Mouse (Mus musculus): ENCODE results near the gene Nsf. TPM values are rescaled to one million over a fixed set of nuclear protein-coding genes. Genes with fewer than 3 reads are reported as not detected.

The Nsf gene
- polyA plus RNA-seq, 1 experiment, result 0.27 TPM

GRCm38 (mm10) chr11:103933886-103934285 is 20.0 kb downstream of the Nsf start:
- Histone ChIP-seq H3K27me3 (ENCODE audit: control insufficient read depth) (no peaks in the 10 kb centered on the region), H3K9me3 (ENCODE audit: control insufficient read depth, low read length) (no peaks in the 10 kb centered on the region), H3K4me3 (replicated peaks) (no peak overlapping the region), H3K4me1 (ENCODE audit: control insufficient read depth) (no peaks in the 10 kb centered on the region), H3K36me3 (ENCODE audit: control insufficient read depth) (peaks cover 12% of the 10 kb centered on the region)
- TF ChIP-seq GATA1 (IDR thresholded peaks at IDR 0.05; ENCODE audit: low read length) (no peak), TAL1 (IDR thresholded peaks at IDR 0.05; ENCODE audit: low read length) (no peak)

- no peaks in the 10 kb centered on the region for H3K9me3 ChIP-seq (ENCODE audit: control insufficient read depth, low read length)
- no peaks in the 10 kb centered on the region for H3K27me3 ChIP-seq (ENCODE audit: control insufficient read depth)
- no peaks in the 10 kb centered on the region for H3K4me1 ChIP-seq (ENCODE audit: control insufficient read depth)
- no peak overlapping the region for H3K4me3 ChIP-seq (replicated peaks)
- peaks cover 36% of the 10 kb centered on the region for H3K36me3 ChIP-seq (ENCODE audit: control insufficient read depth)
- no peak for TF ChIP-seq TAL1 (IDR thresholded peaks at IDR 0.05; ENCODE audit: low read length)
- no peak for TF ChIP-seq GATA1 (IDR thresholded peaks at IDR 0.05; ENCODE audit: low read length)
Observed at GRCm38 (mm10) chr11:103923957-103924356, 29.9 kb downstream of the Nsf start.

- peaks cover 32% of the 10 kb centered on the region for H3K36me3 ChIP-seq (ENCODE audit: control insufficient read depth)
- H3K4me1 ChIP-seq (ENCODE audit: control insufficient read depth), result no peaks in the 10 kb centered on the region
- H3K27me3 ChIP-seq (ENCODE audit: control insufficient read depth), result no peaks in the 10 kb centered on the region
- no peak overlapping the region for H3K4me3 ChIP-seq (replicated peaks)
- no peaks in the 10 kb centered on the region for H3K9me3 ChIP-seq (ENCODE audit: control insufficient read depth, low read length)
- no peak for TF ChIP-seq TAL1 (IDR thresholded peaks at IDR 0.05; ENCODE audit: low read length)
- no peak for TF ChIP-seq GATA1 (IDR thresholded peaks at IDR 0.05; ENCODE audit: low read length)
Observed at GRCm38 (mm10) chr11:103923272-103923671, 30.6 kb downstream of the Nsf start.

GRCm38 (mm10) chr11:103922812-103923211 is 31.0 kb downstream of the Nsf start:
- no peak overlapping the region for H3K4me3 ChIP-seq (replicated peaks)
- peaks cover 31% of the 10 kb centered on the region for H3K36me3 ChIP-seq (ENCODE audit: control insufficient read depth)
- H3K27me3 ChIP-seq (ENCODE audit: control insufficient read depth), result no peaks in the 10 kb centered on the region
- no peaks in the 10 kb centered on the region for H3K4me1 ChIP-seq (ENCODE audit: control insufficient read depth)
- TF ChIP-seq TAL1 (IDR thresholded peaks at IDR 0.05; ENCODE audit: low read length) (no peak), GATA1 (IDR thresholded peaks at IDR 0.05; ENCODE audit: low read length) (no peak)
- no peaks in the 10 kb centered on the region for H3K9me3 ChIP-seq (ENCODE audit: control insufficient read depth, low read length)

- TF ChIP-seq TAL1 (IDR thresholded peaks at IDR 0.05; ENCODE audit: low read length) (no peak), GATA1 (IDR thresholded peaks at IDR 0.05; ENCODE audit: low read length) (no peak)
- H3K36me3 ChIP-seq (ENCODE audit: control insufficient read depth), result peaks cover 35% of the 10 kb centered on the region
- no peaks in the 10 kb centered on the region for H3K9me3 ChIP-seq (ENCODE audit: control insufficient read depth, low read length)
- H3K4me1 ChIP-seq (ENCODE audit: control insufficient read depth), result no peaks in the 10 kb centered on the region
- H3K27me3 ChIP-seq (ENCODE audit: control insufficient read depth), result no peaks in the 10 kb centered on the region
- no peak overlapping the region for H3K4me3 ChIP-seq (replicated peaks)
Observed at GRCm38 (mm10) chr11:103920665-103921064, 33.2 kb downstream of the Nsf start.

GRCm38 (mm10) chr11:103916807-103917206 is 37.0 kb downstream of the Nsf start:
- no peak for TF ChIP-seq TAL1 (IDR thresholded peaks at IDR 0.05; ENCODE audit: low read length)
- no peak for TF ChIP-seq GATA1 (IDR thresholded peaks at IDR 0.05; ENCODE audit: low read length)
- Histone ChIP-seq H3K9me3 (ENCODE audit: control insufficient read depth, low read length) (no peaks in the 10 kb centered on the region), H3K27me3 (ENCODE audit: control insufficient read depth) (no peaks in the 10 kb centered on the region), H3K4me1 (ENCODE audit: control insufficient read depth) (no peaks in the 10 kb centered on the region), H3K4me3 (replicated peaks) (no peak overlapping the region), H3K36me3 (ENCODE audit: control insufficient read depth) (peaks cover 51% of the 10 kb centered on the region)

- no peaks in the 10 kb centered on the region for H3K9me3 ChIP-seq (ENCODE audit: control insufficient read depth, low read length)
- H3K4me3 ChIP-seq (replicated peaks), result no peak overlapping the region
- peaks cover 54% of the 10 kb centered on the region for H3K36me3 ChIP-seq (ENCODE audit: control insufficient read depth)
- H3K4me1 ChIP-seq (ENCODE audit: control insufficient read depth), result no peaks in the 10 kb centered on the region
- no peak for TF ChIP-seq GATA1 (IDR thresholded peaks at IDR 0.05; ENCODE audit: low read length)
- no peak for TF ChIP-seq TAL1 (IDR thresholded peaks at IDR 0.05; ENCODE audit: low read length)
- no peaks in the 10 kb centered on the region for H3K27me3 ChIP-seq (ENCODE audit: control insufficient read depth)
Observed at GRCm38 (mm10) chr11:103915686-103916085, 38.2 kb downstream of the Nsf start.

- Histone ChIP-seq H3K27me3 (ENCODE audit: control insufficient read depth) (no peaks in the 10 kb centered on the region), H3K9me3 (ENCODE audit: control insufficient read depth, low read length) (no peaks in the 10 kb centered on the region), H3K36me3 (ENCODE audit: control insufficient read depth) (peaks cover 74% of the 10 kb centered on the region), H3K4me3 (replicated peaks) (no peak overlapping the region), H3K4me1 (ENCODE audit: control insufficient read depth) (no peaks in the 10 kb centered on the region)
- no peak for TF ChIP-seq GATA1 (IDR thresholded peaks at IDR 0.05; ENCODE audit: low read length)
- TF ChIP-seq TAL1 (IDR thresholded peaks at IDR 0.05; ENCODE audit: low read length), result no peak
Observed at GRCm38 (mm10) chr11:103910993-103911585, 42.8 kb downstream of the Nsf start.

- Histone ChIP-seq H3K9me3 (ENCODE audit: control insufficient read depth, low read length) (no peaks in the 10 kb centered on the region), H3K4me1 (ENCODE audit: control insufficient read depth) (no peaks in the 10 kb centered on the region), H3K36me3 (ENCODE audit: control insufficient read depth) (peaks cover 69% of the 10 kb centered on the region), H3K27me3 (ENCODE audit: control insufficient read depth) (no peaks in the 10 kb centered on the region), H3K4me3 (replicated peaks) (no peak overlapping the region)
- TF ChIP-seq GATA1 (IDR thresholded peaks at IDR 0.05; ENCODE audit: low read length) (no peak), TAL1 (IDR thresholded peaks at IDR 0.05; ENCODE audit: low read length) (no peak)
Observed at GRCm38 (mm10) chr11:103910531-103910930, 43.3 kb downstream of the Nsf start.

- no peaks in the 10 kb centered on the region for H3K4me1 ChIP-seq (ENCODE audit: control insufficient read depth)
- TF ChIP-seq TAL1 (IDR thresholded peaks at IDR 0.05; ENCODE audit: low read length), result no peak
- TF ChIP-seq GATA1 (IDR thresholded peaks at IDR 0.05; ENCODE audit: low read length), result no peak
- H3K27me3 ChIP-seq (ENCODE audit: control insufficient read depth), result no peaks in the 10 kb centered on the region
- H3K9me3 ChIP-seq (ENCODE audit: control insufficient read depth, low read length), result no peaks in the 10 kb centered on the region
- H3K4me3 ChIP-seq (replicated peaks), result no peak overlapping the region
- H3K36me3 ChIP-seq (ENCODE audit: control insufficient read depth), result peaks cover 61% of the 10 kb centered on the region
Observed at GRCm38 (mm10) chr11:103909809-103910208, 44.0 kb downstream of the Nsf start.

Data from erythroblast, embryonic 14.5 days (primary cell).